In the genomic region with DNA sequence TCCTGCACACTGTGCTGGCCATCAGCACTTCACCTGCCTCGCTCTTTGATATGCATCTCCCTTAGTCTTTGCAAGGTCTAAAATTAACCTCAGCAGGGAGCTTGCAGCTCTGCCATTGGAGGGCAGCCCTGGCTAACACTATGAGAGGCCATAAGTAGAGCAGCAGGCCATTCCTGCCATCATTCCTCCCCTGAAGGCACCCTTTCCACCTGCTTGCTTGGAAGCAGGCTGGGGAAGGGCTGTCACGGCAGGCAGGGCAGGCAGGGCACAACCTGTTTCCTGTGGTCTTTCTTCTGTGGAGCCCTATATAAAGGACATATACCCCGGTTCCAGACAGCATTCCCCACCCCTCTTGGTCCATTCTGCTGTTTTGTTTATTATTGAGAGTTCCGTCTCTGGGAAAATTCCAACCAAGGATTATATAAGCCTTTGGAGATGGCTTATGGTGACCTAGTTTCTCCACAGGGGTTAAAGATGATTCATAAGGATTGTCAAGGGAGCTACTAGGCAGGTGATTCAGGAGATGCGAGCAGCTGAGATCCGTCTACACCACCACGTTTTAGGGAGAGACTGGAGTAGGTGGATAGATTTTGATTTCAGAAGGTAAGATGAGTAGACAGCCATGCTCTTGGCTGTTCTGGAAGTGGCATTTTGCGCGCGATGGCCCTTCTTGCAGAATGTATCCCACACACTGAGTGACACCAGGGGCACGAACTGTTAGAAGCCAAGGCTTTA, we compare ENCODE assay signal across 8 mouse cellular contexts.
DNase-seq lines count a peak whose midpoint lies in the region; ATAC-seq lines count a peak whose summit lies in the region.

No protein-coding gene starts in this region.

- WGBS in heart, embryonic 13.5 days = 67% methylated on average over 11 of the region's 11 CpGs

- no peak overlapping the region for H3K4me3 ChIP-seq in heart, embryonic 13.5 days

- DNase-seq in cerebellum, postnatal 4 days (ENCODE audit: low spot score in 2 of 2) = no peak
- DNase-seq in cerebellum, adult 18-20 months = peak; percentile 88 to 95
- peak; percentile 39 to 69 for DNase-seq in kidney, postnatal 25 days
- no peak for DNase-seq in ovary, postnatal 14 days (ENCODE audit: low spot score)
- DNase-seq in embryo, embryonic 10 days (ENCODE audit: low spot score) = no peak

- peak overlapping the region; percentile 67 for H3K9ac ChIP-seq in heart, embryonic 13.5 days

- H3K27me3 ChIP-seq in heart, embryonic 13.5 days (replicated peaks) = no peaks in the 10 kb centered on the region

- peak overlapping the region; percentile 35 for H3K4me2 ChIP-seq in heart, embryonic 13.5 days

- peak overlapping the region; percentile 85 for H3K27ac ChIP-seq in heart, embryonic 13.5 days (replicated peaks)

- H3K4me1 ChIP-seq in heart, embryonic 13.5 days = peaks cover 79% of the 10 kb centered on the region

- H3K36me3 ChIP-seq in heart, embryonic 13.5 days = no peaks in the 10 kb centered on the region

- no peaks in the 10 kb centered on the region for H3K9me3 ChIP-seq in heart, embryonic 13.5 days

- peak; percentile 87 for ATAC-seq in cerebellum, adult (ENCODE audit: insufficient number of reproducible peaks, low FRiP score, low TSS enrichment)
- ATAC-seq in heart, embryonic 13.5 days (ENCODE audit: extremely low read depth, insufficient number of reproducible peaks, low FRiP score, low TSS enrichment) = no peak; the same call in 1 of the 2 replicates
- ATAC-seq in inflammation-experienced regulatory T-cells, adult 6 months = no peak

Comparison
In these comparisons a context has a peak if more than half of its experiments do, and no peak if none do; other contexts are left out.
1. DNase-seq: peak in cerebellum, adult 18-20 months (2 of 2) and kidney, postnatal 25 days (2 of 2); none in cerebellum, postnatal 4 days (0 of 2), ovary, postnatal 14 days (single experiment) and embryo, embryonic 10 days (single experiment).